In genomic region chr11:72205256-72205655, GRCm38 (mm10) we compare ENCODE assay signal across 10 mouse cellular contexts. TPM values are rescaled to one million over a fixed set of nuclear protein-coding genes. Genes with fewer than 3 reads are reported as not detected.
DNase-seq lines count a peak whose midpoint lies in the region; ATAC-seq and TF ChIP-seq lines count a peak whose summit lies in the region.
"Had no signal": no experiment of that assay in that cellular context is flagged by ENCODE, and none has a peak within 500 bp of the region (broad histone marks: within the 10 kb centered on the region; RNA-seq: fewer than 3 reads in every experiment).

No protein-coding gene starts in this region.

- 0 out of 2 replicates have a peak overlapping the region, but pooled peaks have one; percentile 93 for H3K4me2 ChIP-seq in heart, embryonic 15.5 days
- peak overlapping the region; percentile 83 for H3K4me2 ChIP-seq in forebrain, postnatal 0 days (ENCODE audit: low read depth)
- peak overlapping the region; percentile 91; the same call in 1 of the 2 replicates for H3K4me2 ChIP-seq in midbrain, embryonic 11.5 days

- H3K27ac ChIP-seq in heart, embryonic 15.5 days, result no peak overlapping the region
- no peak overlapping the region for H3K27ac ChIP-seq in forebrain, postnatal 0 days (ENCODE audit: low read depth, low read length)
- H3K27ac ChIP-seq in midbrain, embryonic 11.5 days (ENCODE audit: low read depth, low read length), result no peak overlapping the region
- H3K27ac ChIP-seq: liver, embryonic 14.5 days had no signal

- DNase-seq in heart, adult 8-10 months (ENCODE audit: low spot score), result no peak
- DNase-seq in brain, adult 2 months (ENCODE audit: low read depth, low spot score), result peak; percentile 52
- no peak for DNase-seq in forebrain, postnatal 0 days
- DNase-seq in midbrain, embryonic 11.5 days (ENCODE audit: low spot score, missing footprints), result no peak
- no peak for DNase-seq in embryo, embryonic 10.5 days (ENCODE audit: low spot score)
- DNase-seq in left cerebral cortex, adult 8-10 months (ENCODE audit: low spot score in 2 of 2), result no peak
- DNase-seq in ovary, adult 18-20 months (ENCODE audit: low spot score), result no peak

- WGBS in heart, embryonic 15.5 days, result 84% methylated on average over 6 of the region's 6 CpGs
- 89% methylated on average over 6 of the region's 6 CpGs for WGBS in forebrain, postnatal 0 days
- 84% methylated on average over 6 of the region's 6 CpGs for WGBS in midbrain, embryonic 11.5 days

- ATAC-seq in heart, embryonic 15.5 days (replicated peaks; ENCODE audit: insufficient number of reproducible peaks, insufficient read depth, low FRiP score, low read depth), result no peak
- ATAC-seq in forebrain, postnatal 0 days, result no peak
- ATAC-seq in midbrain, embryonic 11.5 days (ENCODE audit: low FRiP score), result no peak
- ATAC-seq: inflammation-experienced regulatory T-cells, adult 6 months had no signal

- H3K27me3 ChIP-seq in heart, embryonic 15.5 days, result no peaks in the 10 kb centered on the region
- H3K27me3 ChIP-seq in forebrain, postnatal 0 days (ENCODE audit: insufficient read depth, low read length), result no peaks in the 10 kb centered on the region
- H3K27me3 ChIP-seq in midbrain, embryonic 11.5 days (ENCODE audit: control insufficient read depth, insufficient read depth, low read length), result no peaks in the 10 kb centered on the region

- no peak overlapping the region for H3K4me3 ChIP-seq in heart, embryonic 15.5 days
- H3K4me3 ChIP-seq in forebrain, postnatal 0 days (ENCODE audit: low read depth, low read length), result peak overlapping the region; percentile 77; the same call in 1 of the 2 replicates
- peak overlapping the region; percentile 72; the same call in 1 of the 2 replicates for H3K4me3 ChIP-seq in midbrain, embryonic 11.5 days (ENCODE audit: low read depth, low read length)

- no peak for TF ChIP-seq CTCF in forebrain, postnatal 0 days (IDR thresholded peaks at IDR 0.05; ENCODE audit: low read depth)

- no peaks in the 10 kb centered on the region for H3K9me3 ChIP-seq in heart, embryonic 15.5 days (replicated peaks)
- H3K9me3 ChIP-seq in forebrain, postnatal 0 days (ENCODE audit: low read length), result no peaks in the 10 kb centered on the region
- H3K9me3 ChIP-seq in midbrain, embryonic 11.5 days (ENCODE audit: control insufficient read depth, low read length), result no peaks in the 10 kb centered on the region

- H3K4me1 ChIP-seq in heart, embryonic 15.5 days (replicated peaks), result peaks cover 19% of the 10 kb centered on the region
- H3K4me1 ChIP-seq in forebrain, postnatal 0 days (ENCODE audit: insufficient read depth), result peaks cover 13% of the 10 kb centered on the region
- H3K4me1 ChIP-seq in midbrain, embryonic 11.5 days (ENCODE audit: control insufficient read depth, insufficient read depth, low read length), result peaks cover 24% of the 10 kb centered on the region

- H3K36me3 ChIP-seq in heart, embryonic 15.5 days, result peaks cover 10% of the 10 kb centered on the region
- peaks cover 13% of the 10 kb centered on the region for H3K36me3 ChIP-seq in forebrain, postnatal 0 days (ENCODE audit: insufficient read depth)
- no peaks in the 10 kb centered on the region; the same call in 1 of the 2 replicates for H3K36me3 ChIP-seq in midbrain, embryonic 11.5 days (ENCODE audit: control insufficient read depth, insufficient read depth, low read length)

- no peak overlapping the region for H3K9ac ChIP-seq in heart, embryonic 15.5 days
- H3K9ac ChIP-seq in forebrain, postnatal 0 days, result peak overlapping the region; percentile 80
- H3K9ac ChIP-seq in midbrain, embryonic 11.5 days (ENCODE audit: low read length), result no peak overlapping the region

RNA-seq across cellular contexts. Expression of gene Gm43951, which starts 1.4 kb away (rescaled TPM):
- polyA plus RNA-seq in heart, embryonic 15.5 days (2015; fragmentation: Nextera tagmentation; extraction: Ambion mirVana), result 0.09 and 0.23 TPM in 2 replicates
- total RNA-seq in heart, adult 8-10 months (2022), result under 1 TPM; 0.11 to 0.53 (median 0.24) TPM
- total RNA-seq in forebrain, postnatal 0 days (2014; rRNA removed), result 3.3 and 3.6 TPM in 2 replicates
- polyA plus RNA-seq in forebrain, postnatal 0 days (2015; fragmentation: Nextera tagmentation; extraction: Ambion mirVana), result 0.33 and 0.62 TPM in 2 replicates
- 0.06 and 0.12 TPM in 2 replicates for polyA plus RNA-seq in midbrain, embryonic 11.5 days (2014; fragmentation: Nextera tagmentation; extraction: Ambion mirVana)
- total RNA-seq in left cerebral cortex, adult 8-10 months (2022), result 10 to 100 TPM in 2 of 4 experiments, 1 to 10 TPM in 2; 8.3 to 12.7 (median 10.1) TPM
- polyA plus RNA-seq: inflammation-experienced regulatory T-cells, adult 6 months had no signal

RNA-seq across cellular contexts. Expression of gene 4933427D14Rik, which starts 2.0 kb away (rescaled TPM):
- 6.1 and 6.8 TPM in 2 replicates for polyA plus RNA-seq in heart, embryonic 15.5 days (2015; fragmentation: Nextera tagmentation; extraction: Ambion mirVana)
- 1 to 10 TPM; 2.5 to 3.9 (median 2.9) TPM for total RNA-seq in heart, adult 8-10 months (2022)
- total RNA-seq in forebrain, postnatal 0 days (2014; rRNA removed), result 23.2 and 28.0 TPM in 2 replicates
- 11.1 TPM in 2 replicates for polyA plus RNA-seq in forebrain, postnatal 0 days (2015; fragmentation: Nextera tagmentation; extraction: Ambion mirVana)
- 19.5 and 20.2 TPM in 2 replicates for polyA plus RNA-seq in midbrain, embryonic 11.5 days (2014; fragmentation: Nextera tagmentation; extraction: Ambion mirVana)
- total RNA-seq in left cerebral cortex, adult 8-10 months (2022), result 10 to 100 TPM; 23.7 to 35.2 (median 28.0) TPM

RNA-seq across cellular contexts. Expression of gene Txndc17, which starts 2.1 kb away (rescaled TPM):
- polyA plus RNA-seq in heart, embryonic 15.5 days (2015; fragmentation: Nextera tagmentation; extraction: Ambion mirVana), result 147 and 151 TPM in 2 replicates
- total RNA-seq in heart, adult 8-10 months (2022), result 10 to 100 TPM; 33.8 to 49.9 (median 41.5) TPM
- total RNA-seq in forebrain, postnatal 0 days (2014; rRNA removed), result 61.3 and 78.8 TPM in 2 replicates
- 114 and 134 TPM in 2 replicates for polyA plus RNA-seq in forebrain, postnatal 0 days (2015; fragmentation: Nextera tagmentation; extraction: Ambion mirVana)
- 163 and 168 TPM in 2 replicates for polyA plus RNA-seq in midbrain, embryonic 11.5 days (2014; fragmentation: Nextera tagmentation; extraction: Ambion mirVana)
- 10 to 100 TPM; 24.9 to 37.3 (median 30.2) TPM for total RNA-seq in left cerebral cortex, adult 8-10 months (2022)

RNA-seq across cellular contexts. Expression of gene Med31, which starts 10.1 kb away (rescaled TPM):
- 28.2 and 29.4 TPM in 2 replicates for polyA plus RNA-seq in heart, embryonic 15.5 days (2015; fragmentation: Nextera tagmentation; extraction: Ambion mirVana)
- 10 to 100 TPM in 1 of 4 experiments, 1 to 10 TPM in 3; 8.8 to 11.5 (median 9.6) TPM for total RNA-seq in heart, adult 8-10 months (2022)
- total RNA-seq in forebrain, postnatal 0 days (2014; rRNA removed), result 24.1 and 33.0 TPM in 2 replicates
- 43.4 and 43.9 TPM in 2 replicates for polyA plus RNA-seq in forebrain, postnatal 0 days (2015; fragmentation: Nextera tagmentation; extraction: Ambion mirVana)
- 55.7 and 56.7 TPM in 2 replicates for polyA plus RNA-seq in midbrain, embryonic 11.5 days (2014; fragmentation: Nextera tagmentation; extraction: Ambion mirVana)
- 10 to 100 TPM; 14.4 to 17.8 (median 15.2) TPM for total RNA-seq in left cerebral cortex, adult 8-10 months (2022)
